Mouse (Mus musculus) lung, postnatal 0 days (tissue): Measurements from ENCODE around the gene Sox6.
A peak's percentile ranks its signal among the peaks of the same experiment; 100 is the strongest.

Source experiments
- CTCF ChIP-seq: IDR thresholded peaks from 2 replicates; pipeline ENCODE4 v1.5.1; 2016; ENCODE audit warnings: antibody characterized with exemption, mild to moderate bottlenecking
- EP300 ChIP-seq: IDR thresholded peaks from 2 replicates; pipeline ENCODE4 v1.6.1; 2016; ENCODE audit warnings: antibody characterized with exemption, mild to moderate bottlenecking, control low read depth

DNA sequence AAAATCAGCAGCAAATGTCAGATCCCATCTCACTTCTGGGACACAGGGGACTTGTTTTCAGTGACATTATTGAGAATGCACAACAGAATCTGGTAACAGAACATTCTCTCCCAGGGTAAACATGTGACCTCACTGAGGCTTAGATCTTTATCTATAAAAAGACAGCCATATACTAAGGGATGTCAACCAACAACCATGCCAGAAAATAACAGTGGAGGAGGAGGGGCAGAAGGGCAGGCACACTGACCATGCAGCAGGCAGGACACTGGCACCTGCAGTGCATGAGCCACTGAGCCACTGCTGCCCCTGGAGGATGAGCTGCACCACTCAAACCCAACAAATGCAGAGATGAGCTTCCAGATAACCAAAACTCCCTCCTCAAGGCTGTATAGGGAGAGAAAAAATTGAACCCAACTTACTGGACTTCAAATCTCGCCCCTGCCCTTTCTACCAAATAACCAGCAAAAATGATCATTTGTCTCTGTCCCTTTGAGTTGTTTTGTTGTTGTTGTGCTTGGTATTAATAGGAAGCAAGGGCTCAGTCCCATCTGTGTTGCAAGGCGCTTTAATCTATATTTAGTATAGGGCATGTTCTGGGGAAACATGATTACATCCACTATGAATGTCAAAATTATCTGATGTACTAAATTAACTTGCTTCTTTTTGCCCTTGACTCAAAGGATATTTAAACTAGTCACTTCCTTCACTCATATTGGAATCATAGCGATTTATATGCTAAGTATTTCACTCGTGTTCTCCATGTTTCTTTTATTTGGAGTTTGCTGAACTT, 492.8 kb downstream of the Sox6 start:
- TF ChIP-seq CTCF, result no peak
- TF ChIP-seq EP300, result peak; percentile 31; the same call in 1 of the 2 replicates
